9 mouse cellular contexts compared by ENCODE assay signal in genomic region chr16:94085603-94086285, GRCm38 (mm10). TPM values are rescaled to one million over a fixed set of nuclear protein-coding genes. Genes with fewer than 3 reads are reported as not detected.
A peak's percentile ranks its signal among the peaks of the same experiment; 100 is the strongest.
DNase-seq lines count a peak whose midpoint lies in the region; ATAC-seq and TF ChIP-seq lines count a peak whose summit lies in the region.
"Had no signal": no experiment of that assay in that cellular context is flagged by ENCODE, and none has a peak within 500 bp of the region (broad histone marks: within the 10 kb centered on the region; RNA-seq: fewer than 3 reads in every experiment).

No protein-coding gene starts in this region.

- H3K4me3 ChIP-seq in kidney, adult 2 months (ENCODE audit: insufficient read depth, low read depth, low read length) = peak overlapping the region; percentile 58
- H3K4me3 ChIP-seq in hindbrain, embryonic 14.5 days (replicated peaks; ENCODE audit: low read length) = peak overlapping the region; percentile 15; the same call in 1 of the 2 replicates
- H3K4me3 ChIP-seq in myocyte = peak overlapping the region; percentile 72

- DNase-seq in kidney, adult 2 months = no peak
- DNase-seq in kidney, postnatal 10 days = no peak
- peak; percentile 54 for DNase-seq in embryo, embryonic 10 days (ENCODE audit: low spot score)
- no peak for DNase-seq in hindbrain, embryonic 14.5 days (ENCODE audit: low spot score)
- no peak for DNase-seq in gastrocnemius, postnatal 25 days
- no peak for DNase-seq in right cerebral cortex, adult 18-20 months
- no peak for DNase-seq in yolk sac, embryonic 10.5 days (ENCODE audit: low spot score)

- H3K36me3 ChIP-seq in kidney, adult 2 months (ENCODE audit: control insufficient read depth, insufficient read depth, low read length) = no peaks in the 10 kb centered on the region
- no peaks in the 10 kb centered on the region for H3K36me3 ChIP-seq in hindbrain, embryonic 14.5 days (replicated peaks; ENCODE audit: control insufficient read depth, insufficient read depth)
- H3K36me3 ChIP-seq in myocyte (ENCODE audit: control insufficient read depth, insufficient read depth) = no peaks in the 10 kb centered on the region
- H3K36me3 ChIP-seq: G1E had no signal

- no peaks in the 10 kb centered on the region for H3K79me2 ChIP-seq in myocyte (ENCODE audit: control insufficient read depth, insufficient read depth)

- no peak for TF ChIP-seq POLR2A in kidney, adult 2 months (IDR thresholded peaks at IDR 0.05; ENCODE audit: low read depth, low read length)
- TF ChIP-seq POLR2A in myocyte (IDR thresholded peaks at IDR 0.05; ENCODE audit: insufficient read length, low read depth) = no peak

- peak overlapping the region; percentile 37; the same call in 1 of the 2 replicates for H3K4me2 ChIP-seq in hindbrain, embryonic 14.5 days (replicated peaks)
- peak overlapping the region; percentile 79 for H3K4me2 ChIP-seq in myocyte (ENCODE audit: low read depth)

- peaks cover 20% of the 10 kb centered on the region for H3K27me3 ChIP-seq in kidney, adult 2 months (replicated peaks; ENCODE audit: control insufficient read depth, insufficient read depth, low read length)
- peaks cover 97% of the 10 kb centered on the region for H3K27me3 ChIP-seq in hindbrain, embryonic 14.5 days (ENCODE audit: control insufficient read depth, insufficient read depth, low read length)
- H3K27me3 ChIP-seq in myocyte (ENCODE audit: control insufficient read depth, insufficient read depth, insufficient read length) = no peaks in the 10 kb centered on the region

- H3ac ChIP-seq in myocyte (ENCODE audit: control insufficient read depth, insufficient read length) = peak overlapping the region; percentile 82

- peak overlapping the region; percentile 63 for H3K27ac ChIP-seq in kidney, adult 2 months (ENCODE audit: insufficient read depth, low read depth, low read length)
- H3K27ac ChIP-seq in hindbrain, embryonic 14.5 days = no peak overlapping the region

- no peak overlapping the region for H3K9ac ChIP-seq in hindbrain, embryonic 14.5 days

- no peaks in the 10 kb centered on the region for H3K9me3 ChIP-seq in hindbrain, embryonic 14.5 days (ENCODE audit: control insufficient read depth, low read length)

- WGBS in kidney, adult 2 months = 3% methylated on average over 57 of the region's 57 CpGs
- WGBS in hindbrain, embryonic 14.5 days = under 1% methylated on average over 57 of the region's 57 CpGs

- no peak for TF ChIP-seq CTCF in kidney, adult 2 months (conservative IDR thresholded peaks at IDR 0.05; ENCODE audit: insufficient read depth, insufficient read length, low read depth, low read length)

- ATAC-seq in hindbrain, embryonic 14.5 days (ENCODE audit: low FRiP score) = no peak

- no peaks in the 10 kb centered on the region for H3K4me1 ChIP-seq in kidney, adult 2 months (ENCODE audit: control insufficient read depth, insufficient read depth, low read length)
- H3K4me1 ChIP-seq in hindbrain, embryonic 14.5 days (replicated peaks; ENCODE audit: control insufficient read depth, insufficient read depth, low read length) = peaks cover 7% of the 10 kb centered on the region; the same call in 1 of the 2 replicates

TF ChIP-seq in myocyte, 11 proteins besides CTCF, POLR2A, EP300 and RAD21:
- TF ChIP-seq MYOG (IDR thresholded peaks at IDR 0.05; ENCODE audit: control insufficient read depth in 1 of 3, insufficient read depth in 1 of 3, insufficient read length in 2 of 3, low read depth in 2 of 3) (no peak), REST (IDR thresholded peaks at IDR 0.05; ENCODE audit: insufficient read depth, insufficient read length) (no peak), MYOD1 (IDR thresholded peaks at IDR 0.05; ENCODE audit: control insufficient read depth in 1 of 3, insufficient read length in 2 of 3, low read depth in 2 of 3) (peak in 1 of 3 experiments; percentile 1), MAX (IDR thresholded peaks at IDR 0.05; ENCODE audit: low read depth) (no peak), TCF12 (IDR thresholded peaks at IDR 0.05; ENCODE audit: insufficient read depth, poor library complexity, severe bottlenecking) (no peak), E2F4 (IDR thresholded peaks at IDR 0.05; ENCODE audit: insufficient read depth) (no peak)

RNA-seq across cellular contexts. Expression of gene Sim2, which starts 1.0 kb away (rescaled TPM):
- 8.1 and 9.9 TPM in 2 replicates for polyA plus RNA-seq in kidney, adult 2 months (2012; rRNA removed)
- polyA plus RNA-seq in hindbrain, embryonic 14.5 days (2014; fragmentation: Nextera tagmentation; extraction: Ambion mirVana) = 0.04 and 0.25 TPM in 2 replicates
- 8.6 TPM for polyA plus RNA-seq in myocyte (2012; fragmentation: generic; extraction: Trizol)
- total RNA-seq in gastrocnemius, postnatal 25 days (2021) = 10 to 100 TPM in 1 of 2 experiments, 1 to 10 TPM in 1; 2.7 to 13.0 TPM
- total RNA-seq: G1E had no signal
- polyA plus RNA-seq: G1E had no signal

Comparison
In these comparisons a context has a peak if more than half of its experiments do, and no peak if none do; other contexts are left out.
1. H3K4me3 ChIP-seq: peak in every context shown above with its lines; median percentile 72 in myocyte; 58 in kidney, adult 2 months; 15 in hindbrain, embryonic 14.5 days.